In the genomic region with DNA sequence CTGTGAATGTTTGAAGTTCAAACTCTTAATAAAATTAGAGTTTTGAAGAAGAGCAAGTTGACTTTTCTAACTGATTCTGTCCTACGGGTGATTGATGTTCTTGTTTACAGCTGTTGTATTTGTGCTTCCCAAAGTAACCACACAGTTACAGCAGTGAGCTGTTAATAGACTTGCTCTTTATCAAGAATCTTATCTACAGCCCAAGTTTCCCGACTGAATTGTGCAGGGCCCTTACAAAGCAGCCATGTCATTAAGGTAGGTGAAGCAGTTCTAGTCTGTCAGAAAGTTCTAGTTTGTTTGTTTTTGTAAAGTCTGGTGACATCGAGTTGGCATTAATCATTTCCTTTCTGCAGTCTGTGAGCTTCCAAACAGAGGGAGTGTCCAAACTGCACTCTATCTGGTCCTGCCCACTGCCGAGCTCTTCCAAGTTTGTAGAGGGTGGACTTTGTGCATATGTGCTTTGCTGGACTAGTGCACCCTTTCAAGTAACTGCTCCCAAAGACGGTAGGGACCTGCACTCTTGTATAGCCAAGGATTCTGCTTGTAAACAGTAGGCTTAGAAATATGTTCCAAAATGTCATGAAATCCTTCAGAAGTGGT, we compare ENCODE assay signal across 18 mouse cellular contexts.
DNase-seq lines count a peak whose midpoint lies in the region; ATAC-seq and TF ChIP-seq lines count a peak whose summit lies in the region.
"Had no signal": no experiment of that assay in that cellular context is flagged by ENCODE, and none has a peak within 500 bp of the region (broad histone marks: within the 10 kb centered on the region; RNA-seq: fewer than 3 reads in every experiment).

No protein-coding gene starts in this region.

- WGBS in liver, embryonic 13.5 days (ENCODE audit: insufficient replicate concordance), result 18% methylated on average over 5 of the region's 5 CpGs

- TF ChIP-seq CTCF in gastrocnemius, adult 2 months (IDR thresholded peaks at IDR 0.05), result no peak

- DNase-seq in gastrocnemius, adult 2 months, result no peak
- DNase-seq in gastrocnemius, adult 18-20 months (ENCODE audit: low spot score), result no peak
- peak; percentile 12 for DNase-seq in lung, postnatal 36 days
- DNase-seq in lung, postnatal 25 days (ENCODE audit: low spot score), result no peak
- no peak for DNase-seq in liver, embryonic 13.5 days
- no peak for DNase-seq in ovary, adult 18-20 months (ENCODE audit: low spot score)
- DNase-seq in urinary bladder, postnatal 4 days (ENCODE audit: low spot score in 2 of 2), result no peak
- DNase-seq in spleen, postnatal 4 days (ENCODE audit: low spot score in 2 of 2), result no peak
- DNase-seq: adrenal gland, adult 8-10 months; B cell, adult 2 months; cerebellum, adult 2 months; gastrocnemius, postnatal 25 days; layer of hippocampus, postnatal 36 days; right cerebral cortex, adult 18-20 months had no signal

- H3K4me2 ChIP-seq in liver, embryonic 13.5 days, result no peak overlapping the region
- H3K4me2 ChIP-seq: forebrain, embryonic 12.5 days; hindbrain, embryonic 12.5 days; midbrain, embryonic 13.5 days; neural tube, embryonic 13.5 days had no signal

- no peaks in the 10 kb centered on the region for H3K4me1 ChIP-seq in liver, embryonic 13.5 days (replicated peaks)
- H3K4me1 ChIP-seq: hindbrain, embryonic 12.5 days; midbrain, embryonic 13.5 days; neural tube, embryonic 13.5 days had no signal

- intact Hi-C loops in gastrocnemius, adult 2 months (cut with DNase I), result no loop called here

- H3K27ac ChIP-seq in gastrocnemius, adult 2 months, result peak overlapping the region; percentile 65
- no peak overlapping the region; the same call in 1 of the 2 replicates for H3K27ac ChIP-seq in liver, embryonic 13.5 days
- H3K27ac ChIP-seq: forebrain, embryonic 12.5 days; hindbrain, embryonic 12.5 days; midbrain, embryonic 13.5 days; neural tube, embryonic 13.5 days had no signal

- no peaks in the 10 kb centered on the region for H3K27me3 ChIP-seq in liver, embryonic 13.5 days
- H3K27me3 ChIP-seq: forebrain, embryonic 12.5 days; hindbrain, embryonic 12.5 days; midbrain, embryonic 13.5 days; neural tube, embryonic 13.5 days had no signal

- H3K9ac ChIP-seq in liver, embryonic 13.5 days, result no peak overlapping the region
- H3K9ac ChIP-seq: forebrain, embryonic 12.5 days; hindbrain, embryonic 12.5 days; midbrain, embryonic 13.5 days; neural tube, embryonic 13.5 days had no signal

- H3K9me3 ChIP-seq in liver, embryonic 13.5 days (replicated peaks), result no peaks in the 10 kb centered on the region
- H3K9me3 ChIP-seq: forebrain, embryonic 12.5 days; hindbrain, embryonic 12.5 days; midbrain, embryonic 13.5 days; neural tube, embryonic 13.5 days had no signal

- no peaks in the 10 kb centered on the region for H3K36me3 ChIP-seq in liver, embryonic 13.5 days
- H3K36me3 ChIP-seq: forebrain, embryonic 12.5 days; hindbrain, embryonic 12.5 days; midbrain, embryonic 13.5 days; neural tube, embryonic 13.5 days had no signal

- peak; percentile 79 for ATAC-seq in liver, embryonic 13.5 days (ENCODE audit: low read depth)
- ATAC-seq: midbrain, embryonic 13.5 days had no signal

- H3K4me3 ChIP-seq in gastrocnemius, adult 2 months, result peak overlapping the region; percentile 37
- H3K4me3 ChIP-seq in liver, embryonic 13.5 days (replicated peaks), result no peak overlapping the region
- H3K4me3 ChIP-seq: forebrain, embryonic 12.5 days; hindbrain, embryonic 12.5 days; midbrain, embryonic 13.5 days; neural tube, embryonic 13.5 days had no signal
